Mouse (Mus musculus): ENCODE data around the gene Stat5a. TPM values are rescaled to one million over a fixed set of nuclear protein-coding genes. Genes with fewer than 3 reads are reported as not detected.

Stat5a gene
- polyA plus RNA-seq, 1 experiment from 2014 or later: 4.0 TPM

DNA sequence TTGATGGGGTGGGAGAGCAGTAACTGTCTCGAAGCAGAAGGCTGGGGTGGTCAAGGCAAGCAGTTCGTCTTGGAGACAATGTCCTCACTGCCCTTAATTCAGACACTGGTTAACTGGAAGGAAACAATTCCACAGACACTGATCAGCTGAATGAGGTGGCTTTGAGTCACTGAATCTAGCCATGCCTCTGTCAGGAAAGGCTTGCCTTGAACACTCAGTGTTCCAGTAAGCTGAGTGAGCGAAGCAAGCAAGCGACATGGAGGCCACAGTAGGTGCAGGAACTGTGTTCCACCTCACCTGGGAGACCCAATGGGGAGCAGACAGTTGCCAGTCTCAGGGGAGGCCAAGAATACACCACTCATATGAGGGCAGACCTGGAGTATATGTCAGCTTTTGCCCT lies 28.1 kb downstream of the Stat5a start:
- Histone ChIP-seq H3K27me3 (no peaks in the 10 kb centered on the region), H3K4me1 (replicated peaks) (no peaks in the 10 kb centered on the region), H3K4me2 (no peak overlapping the region), H3K27ac (no peak overlapping the region), H3K36me3 (peaks cover 55% of the 10 kb centered on the region), H3K9ac (replicated peaks) (no peak overlapping the region), H3K9me3 (no peaks in the 10 kb centered on the region), H3K4me3 (replicated peaks) (no peak overlapping the region)
- WGBS: 78% methylated on average over 4 of the region's 4 CpGs
- ATAC-seq (ENCODE audit: insufficient number of reproducible peaks, insufficient read depth, low FRiP score, low TSS enrichment, low read depth): no peak

DNA sequence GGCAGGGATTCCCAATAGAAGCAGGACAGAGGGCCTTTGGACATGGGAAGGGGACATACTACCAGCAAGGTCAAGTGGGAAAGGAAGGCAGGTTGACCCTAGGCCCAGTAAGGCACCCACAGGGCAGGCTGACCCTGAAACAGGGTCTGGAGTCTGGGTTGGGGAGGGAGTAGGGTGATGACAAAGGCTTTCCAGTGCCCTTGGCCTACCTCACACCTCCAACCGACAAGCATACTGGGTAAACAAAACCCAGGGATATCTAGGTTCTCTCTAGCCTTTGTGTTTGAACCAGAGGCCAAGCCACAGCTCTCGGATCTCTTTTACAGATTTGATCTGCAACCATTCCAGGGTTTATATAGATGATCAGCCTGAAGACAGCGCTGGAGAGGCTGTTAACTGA lies 28.6 kb downstream of the Stat5a start:
- H3K36me3 ChIP-seq: peaks cover 61% of the 10 kb centered on the region
- H3K27ac ChIP-seq: no peak overlapping the region
- H3K9ac ChIP-seq (replicated peaks): no peak overlapping the region
- no peaks in the 10 kb centered on the region for H3K9me3 ChIP-seq
- ATAC-seq (ENCODE audit: insufficient number of reproducible peaks, insufficient read depth, low FRiP score, low TSS enrichment, low read depth): no peak
- H3K4me1 ChIP-seq (replicated peaks): no peaks in the 10 kb centered on the region
- 87% methylated on average over 3 of the region's 3 CpGs for WGBS
- no peak overlapping the region for H3K4me2 ChIP-seq
- no peak overlapping the region for H3K4me3 ChIP-seq (replicated peaks)
- no peaks in the 10 kb centered on the region for H3K27me3 ChIP-seq

DNA sequence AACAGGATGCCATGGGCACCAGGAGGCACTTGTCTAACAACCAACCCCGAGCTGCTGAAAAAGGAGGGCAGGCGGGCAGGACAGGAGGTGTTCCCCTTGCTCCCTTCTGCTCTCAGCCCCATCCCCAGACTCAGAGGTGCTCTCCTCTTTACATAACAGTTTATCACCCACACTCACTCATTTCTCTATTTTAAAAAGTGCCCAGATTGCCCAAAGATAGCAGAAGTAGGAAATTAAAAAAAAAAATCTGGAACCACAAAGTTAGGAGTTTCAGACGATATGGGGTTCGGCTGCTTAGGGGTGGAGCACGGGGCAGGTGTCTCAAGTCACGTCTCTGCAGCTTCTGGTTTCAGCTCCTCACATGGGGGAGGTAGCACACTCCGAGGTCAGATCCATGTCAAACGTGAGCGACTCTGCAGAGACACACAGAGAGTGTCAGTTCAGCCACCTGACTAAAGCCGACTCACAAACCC lies 29.2 kb downstream of the Stat5a start:
- WGBS: 56% methylated on average over 10 of the region's 10 CpGs
- H3K9ac ChIP-seq (replicated peaks): no peak overlapping the region
- H3K4me1 ChIP-seq (replicated peaks): no peaks in the 10 kb centered on the region
- no peaks in the 10 kb centered on the region for H3K9me3 ChIP-seq
- H3K36me3 ChIP-seq: peaks cover 65% of the 10 kb centered on the region
- H3K27me3 ChIP-seq: no peaks in the 10 kb centered on the region
- H3K4me3 ChIP-seq (replicated peaks): no peak overlapping the region
- ATAC-seq (ENCODE audit: insufficient number of reproducible peaks, insufficient read depth, low FRiP score, low TSS enrichment, low read depth): no peak
- no peak overlapping the region for H3K4me2 ChIP-seq
- no peak overlapping the region for H3K27ac ChIP-seq

DNA sequence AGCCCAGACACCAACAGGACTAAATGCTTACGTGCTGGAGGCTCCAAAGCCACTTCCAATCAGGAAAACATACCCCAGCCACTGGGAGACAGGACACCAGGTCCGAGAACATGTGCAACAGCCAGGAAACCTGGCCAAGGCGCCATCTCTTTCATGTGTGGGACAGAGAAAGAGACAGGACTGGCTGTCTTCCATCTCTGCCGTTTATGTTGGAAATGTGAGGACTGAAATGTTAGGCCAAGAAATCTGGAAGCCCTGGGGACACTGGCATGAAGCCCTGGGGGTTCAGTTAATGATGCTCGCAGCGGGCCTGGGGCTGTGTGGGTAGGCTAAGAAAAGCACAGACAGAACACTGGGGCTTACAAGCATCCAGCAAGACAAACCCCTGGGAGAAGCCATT lies 31.3 kb downstream of the Stat5a start:
- Histone ChIP-seq H3K27me3 (no peaks in the 10 kb centered on the region), H3K36me3 (peaks cover 72% of the 10 kb centered on the region), H3K4me1 (replicated peaks) (0 out of 2 replicates have a peak, but pooled peaks cover 3% of the 10 kb centered on the region), H3K9me3 (no peaks in the 10 kb centered on the region), H3K9ac (replicated peaks) (no peak overlapping the region), H3K4me3 (replicated peaks) (no peak overlapping the region), H3K27ac (no peak overlapping the region), H3K4me2 (no peak overlapping the region)
- WGBS: 88% methylated on average over 6 of the region's 6 CpGs
- no peak for ATAC-seq (ENCODE audit: insufficient number of reproducible peaks, insufficient read depth, low FRiP score, low TSS enrichment, low read depth)

DNA sequence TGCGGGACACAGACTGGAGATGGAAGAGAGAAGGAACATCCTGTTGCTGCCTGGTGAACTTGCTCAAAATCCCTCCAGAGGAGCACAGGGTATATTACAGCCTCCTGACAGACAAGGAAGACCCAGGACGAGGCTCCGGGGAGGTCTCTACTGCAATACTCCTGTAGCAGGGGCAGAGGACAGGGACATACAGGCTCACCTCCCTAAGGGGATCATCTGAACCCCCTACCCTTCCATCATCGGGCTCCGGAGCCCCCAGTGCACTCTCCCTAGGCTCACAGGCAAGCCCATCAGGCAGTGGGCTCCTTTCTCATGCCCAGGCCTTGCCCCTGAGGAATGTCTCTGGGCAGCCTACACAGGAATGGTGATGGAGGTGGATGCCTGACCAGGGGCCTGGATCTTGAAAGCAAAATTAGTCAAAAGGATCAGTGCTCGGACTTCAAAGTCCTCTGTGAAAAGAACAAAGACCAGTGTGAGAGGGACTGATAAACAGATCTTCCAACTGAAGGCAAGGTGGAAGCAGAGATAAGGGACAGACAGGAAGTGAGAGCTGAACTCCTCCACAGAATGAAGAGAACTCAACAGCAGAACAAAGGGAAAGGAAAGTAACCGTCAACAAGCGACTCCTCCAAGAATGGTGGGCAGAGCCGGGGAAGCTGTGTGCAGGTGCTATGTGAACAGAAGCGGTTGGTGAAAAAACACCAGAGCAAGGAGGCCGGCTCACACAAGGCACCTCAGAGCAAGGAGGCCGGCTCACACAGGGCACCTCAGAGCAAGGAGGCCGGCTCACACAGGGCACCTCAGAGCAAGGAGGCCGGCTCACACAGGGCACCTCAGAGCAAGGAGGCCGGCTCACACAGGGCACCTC lies 32.3 kb downstream of the Stat5a start:
- no peaks in the 10 kb centered on the region for H3K9me3 ChIP-seq
- H3K27me3 ChIP-seq: no peaks in the 10 kb centered on the region
- H3K4me2 ChIP-seq: no peak overlapping the region
- no peak for ATAC-seq (ENCODE audit: insufficient number of reproducible peaks, insufficient read depth, low FRiP score, low TSS enrichment, low read depth)
- H3K9ac ChIP-seq (replicated peaks): no peak overlapping the region; the same call in 1 of the 2 replicates
- WGBS: 55% methylated on average over 15 of the region's 15 CpGs
- H3K27ac ChIP-seq: no peak overlapping the region
- no peak overlapping the region for H3K4me3 ChIP-seq (replicated peaks)
- peaks cover 64% of the 10 kb centered on the region for H3K36me3 ChIP-seq
- H3K4me1 ChIP-seq (replicated peaks): 0 out of 2 replicates have a peak, but pooled peaks cover 3% of the 10 kb centered on the region

DNA sequence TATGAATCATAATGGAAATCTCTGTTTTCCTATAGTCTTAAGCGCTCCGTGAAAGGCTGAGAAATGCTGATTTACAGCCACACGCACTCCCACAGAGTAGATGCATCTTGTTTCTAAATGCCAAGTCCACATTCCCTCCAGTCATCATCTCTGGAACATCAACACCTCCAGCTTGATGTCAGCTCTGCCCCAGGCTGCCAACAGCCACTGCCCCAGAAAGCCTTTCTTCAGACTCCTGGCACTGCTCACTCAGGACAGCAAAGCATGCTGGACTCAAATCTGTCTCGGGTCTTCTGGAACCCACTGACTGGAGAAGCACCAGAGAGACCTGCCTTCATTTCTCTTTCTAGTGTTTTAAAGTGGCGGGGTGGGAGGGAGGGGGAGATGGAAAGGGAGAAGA lies 33.3 kb downstream of the Stat5a start:
- Histone ChIP-seq H3K27ac (no peak overlapping the region), H3K4me3 (replicated peaks) (no peak overlapping the region), H3K4me1 (replicated peaks) (0 out of 2 replicates have a peak, but pooled peaks cover 3% of the 10 kb centered on the region), H3K36me3 (peaks cover 60% of the 10 kb centered on the region), H3K9me3 (no peaks in the 10 kb centered on the region), H3K27me3 (no peaks in the 10 kb centered on the region), H3K4me2 (no peak overlapping the region), H3K9ac (replicated peaks) (no peak overlapping the region)
- no peak for ATAC-seq (ENCODE audit: insufficient number of reproducible peaks, insufficient read depth, low FRiP score, low TSS enrichment, low read depth)
- WGBS: 83% methylated on average over 5 of the region's 5 CpGs

DNA sequence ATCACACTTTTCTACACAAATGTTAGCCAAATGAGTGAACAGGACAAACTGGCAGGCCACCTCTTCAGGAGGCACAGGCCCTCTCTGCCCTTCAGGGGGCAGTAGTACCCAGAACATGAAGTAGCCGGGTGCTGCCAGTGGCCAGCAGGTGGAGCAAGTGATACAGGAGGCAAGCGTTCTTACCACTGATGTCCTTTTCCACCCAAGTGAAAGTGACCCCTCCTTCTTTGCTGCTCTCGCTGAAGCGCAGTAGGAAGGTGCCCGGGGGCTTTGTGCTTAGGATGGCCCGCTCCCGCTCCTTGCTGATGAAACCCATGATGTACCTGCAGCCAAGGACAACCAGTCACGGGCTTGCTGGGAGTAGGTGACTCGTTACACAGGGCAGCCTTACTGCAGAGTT lies 34.3 kb downstream of the Stat5a start:
- ATAC-seq (ENCODE audit: insufficient number of reproducible peaks, insufficient read depth, low FRiP score, low TSS enrichment, low read depth): no peak
- no peaks in the 10 kb centered on the region for H3K9me3 ChIP-seq
- H3K36me3 ChIP-seq: peaks cover 60% of the 10 kb centered on the region
- no peaks in the 10 kb centered on the region for H3K27me3 ChIP-seq
- 0 out of 2 replicates have a peak, but pooled peaks cover 3% of the 10 kb centered on the region for H3K4me1 ChIP-seq (replicated peaks)
- H3K4me2 ChIP-seq: no peak overlapping the region
- WGBS: 14% methylated on average over 9 of the region's 9 CpGs
- H3K4me3 ChIP-seq (replicated peaks): no peak overlapping the region
- no peak overlapping the region for H3K9ac ChIP-seq (replicated peaks)
- H3K27ac ChIP-seq: no peak overlapping the region

DNA sequence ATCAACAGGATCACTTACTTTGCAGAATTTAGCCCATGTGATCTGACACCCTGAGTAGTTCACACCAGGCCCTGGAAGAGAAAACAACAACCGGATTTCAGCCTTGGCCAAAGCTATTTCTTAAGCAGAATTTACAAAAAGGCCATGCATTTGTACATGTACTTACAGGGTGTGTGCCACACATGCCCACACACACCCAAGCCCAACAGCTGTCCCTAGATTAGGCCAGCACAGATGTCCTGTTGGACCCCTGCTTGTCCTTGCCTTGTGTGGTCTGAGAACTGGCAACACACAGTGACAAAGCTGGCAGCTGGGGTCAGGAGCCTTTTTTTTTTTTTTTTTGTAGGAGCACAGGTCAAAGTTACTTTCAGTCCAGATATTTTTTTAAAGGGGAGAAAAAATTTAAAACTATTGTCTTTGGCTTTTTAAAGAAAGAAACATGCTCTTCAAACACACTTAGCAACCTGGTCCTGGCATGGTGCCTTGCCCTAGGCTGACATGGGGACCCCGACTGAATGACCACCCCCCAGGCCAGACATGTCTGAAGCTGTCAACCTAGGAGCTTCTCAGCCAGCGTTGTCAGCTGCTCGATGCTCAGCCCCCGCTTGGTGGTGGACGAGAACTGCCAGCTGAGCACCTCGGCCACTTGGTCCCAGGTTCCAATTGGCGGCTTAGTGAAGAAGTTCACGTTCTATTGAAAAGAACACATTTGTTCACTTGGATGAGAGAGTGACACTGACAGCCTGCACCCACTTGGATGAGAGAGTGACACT lies 35.2 kb downstream of the Stat5a start:
- Histone ChIP-seq H3K36me3 (peaks cover 58% of the 10 kb centered on the region; the same call in 1 of the 2 replicates), H3K4me3 (replicated peaks) (no peak overlapping the region), H3K27ac (no peak overlapping the region), H3K27me3 (no peaks in the 10 kb centered on the region), H3K9ac (replicated peaks) (no peak overlapping the region), H3K4me1 (replicated peaks) (0 out of 2 replicates have a peak, but pooled peaks cover 3% of the 10 kb centered on the region), H3K4me2 (no peak overlapping the region), H3K9me3 (no peaks in the 10 kb centered on the region)
- no peak for ATAC-seq (ENCODE audit: insufficient number of reproducible peaks, insufficient read depth, low FRiP score, low TSS enrichment, low read depth)
- WGBS: 65% methylated on average over 9 of the region's 9 CpGs

DNA sequence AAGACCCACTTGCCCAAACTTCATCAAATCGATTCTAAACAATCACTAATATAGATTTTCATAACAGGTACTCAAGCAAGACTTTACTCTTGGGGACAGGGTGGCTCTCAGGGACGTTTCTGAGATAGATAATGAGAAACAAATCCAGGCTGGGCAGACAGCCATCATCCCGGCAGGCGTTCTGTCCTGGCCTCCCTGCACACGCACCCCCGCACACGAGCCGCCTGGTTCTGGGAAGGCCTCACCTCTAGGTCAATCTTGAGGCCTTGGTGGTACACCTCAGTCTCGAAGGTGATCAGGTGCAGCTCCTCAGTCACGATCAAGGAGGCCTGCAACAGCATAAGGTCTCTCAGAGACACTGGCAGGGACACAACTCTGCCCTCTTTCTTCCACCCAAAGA lies 36.9 kb downstream of the Stat5a start:
- Histone ChIP-seq H3K4me2 (no peak overlapping the region), H3K4me3 (replicated peaks) (no peak overlapping the region), H3K9me3 (no peaks in the 10 kb centered on the region), H3K36me3 (peaks cover 48% of the 10 kb centered on the region; the same call in 1 of the 2 replicates), H3K4me1 (replicated peaks) (0 out of 2 replicates have a peak, but pooled peaks cover 3% of the 10 kb centered on the region), H3K27me3 (no peaks in the 10 kb centered on the region), H3K27ac (no peak overlapping the region), H3K9ac (replicated peaks) (no peak overlapping the region)
- ATAC-seq (ENCODE audit: insufficient number of reproducible peaks, insufficient read depth, low FRiP score, low TSS enrichment, low read depth): no peak
- WGBS: 82% methylated on average over 10 of the region's 10 CpGs

DNA sequence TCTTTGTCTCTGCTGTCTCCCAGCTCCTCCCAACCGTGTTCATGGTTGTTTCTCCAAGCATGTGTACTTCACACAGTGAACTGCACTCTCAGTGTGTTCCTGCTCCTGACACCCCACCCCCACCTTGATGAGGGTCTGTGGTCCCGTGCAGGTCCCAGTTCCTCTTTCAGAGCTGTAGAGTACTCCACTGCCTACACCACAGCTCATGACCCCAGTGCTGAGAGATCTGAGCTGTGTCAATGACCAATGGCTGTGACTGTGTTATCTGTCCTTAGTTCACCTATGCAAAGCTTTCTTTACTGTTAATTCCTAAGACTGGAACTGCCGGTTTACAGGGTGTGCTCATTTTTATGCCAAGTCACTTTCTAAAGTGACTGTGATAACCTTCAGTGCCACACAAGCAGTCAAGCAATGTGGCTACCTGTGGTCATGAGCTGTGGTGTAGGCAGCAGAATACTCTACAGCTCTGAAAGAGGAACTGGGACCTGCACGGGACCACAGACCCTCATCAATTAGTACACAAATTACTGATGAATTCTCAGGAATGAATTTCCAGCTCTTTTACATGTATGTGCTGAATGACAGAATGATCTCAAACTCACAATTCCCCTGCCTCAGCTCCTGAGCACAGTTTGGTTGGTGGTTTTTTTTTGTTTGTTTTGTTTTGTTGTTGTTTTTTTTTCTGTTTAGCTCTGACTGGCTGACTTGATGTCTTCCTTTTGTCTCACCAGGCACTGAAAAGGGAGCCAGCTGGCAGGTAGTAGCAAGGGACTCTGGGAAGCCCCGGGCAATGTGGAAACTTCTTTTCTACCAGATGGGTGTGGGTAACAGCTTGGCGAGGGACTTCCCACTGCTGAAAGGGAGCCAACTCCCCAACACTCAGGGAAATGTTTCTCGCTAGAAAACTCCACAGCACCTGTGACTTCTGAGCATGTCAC lies 38.4 kb downstream of the Stat5a start:
- H3K9ac ChIP-seq (replicated peaks): no peak overlapping the region
- no peak overlapping the region for H3K4me2 ChIP-seq
- ATAC-seq (ENCODE audit: insufficient number of reproducible peaks, insufficient read depth, low FRiP score, low TSS enrichment, low read depth): no peak
- H3K36me3 ChIP-seq: peaks cover 54% of the 10 kb centered on the region
- 76% methylated on average over 7 of the region's 7 CpGs for WGBS
- H3K27me3 ChIP-seq: no peaks in the 10 kb centered on the region
- H3K27ac ChIP-seq: no peak overlapping the region
- H3K9me3 ChIP-seq: 0 out of 2 replicates have a peak, but pooled peaks cover 5% of the 10 kb centered on the region
- no peak overlapping the region for H3K4me3 ChIP-seq (replicated peaks)
- 0 out of 2 replicates have a peak, but pooled peaks cover 3% of the 10 kb centered on the region for H3K4me1 ChIP-seq (replicated peaks)

All from limb, embryonic 12.5 days (tissue).